Mouse (Mus musculus): ENCODE measurements around the gene Fbxl8.

GRCm38 (mm10) chr8:105263244-105263912 lies 1.1 kb upstream of the Fbxl8 start:
- TF ChIP-seq POLR2AphosphoS2 (IDR thresholded peaks at IDR 0.05; ENCODE audit: insufficient read length, low read depth) = no peak
- no peak for TF ChIP-seq POLR2A (IDR thresholded peaks at IDR 0.05; ENCODE audit: insufficient read length, low read depth)
- no peak for TF ChIP-seq TCF3 (IDR thresholded peaks at IDR 0.05; ENCODE audit: insufficient read length, low read depth)
- TF ChIP-seq MAX (IDR thresholded peaks at IDR 0.05; ENCODE audit: low read depth) = no peak
- TF ChIP-seq TCF12 (IDR thresholded peaks at IDR 0.05; ENCODE audit: insufficient read depth, poor library complexity, severe bottlenecking) = no peak
- TF ChIP-seq SRF (IDR thresholded peaks at IDR 0.05; ENCODE audit: control insufficient read depth, insufficient read length, low read depth) = no peak
- TF ChIP-seq E2F4 (IDR thresholded peaks at IDR 0.05; ENCODE audit: insufficient read depth) = no peak
- no peak for TF ChIP-seq USF1 (IDR thresholded peaks at IDR 0.05; ENCODE audit: low read depth)
- TF ChIP-seq MYOD1 (IDR thresholded peaks at IDR 0.05; ENCODE audit: control insufficient read depth in 1 of 3, insufficient read length in 2 of 3, low read depth in 2 of 3) = no peak
- no peak for TF ChIP-seq MYOG (IDR thresholded peaks at IDR 0.05; ENCODE audit: control insufficient read depth in 1 of 3, insufficient read depth in 1 of 3, insufficient read length in 2 of 3, low read depth in 2 of 3)

Data from myocyte (in vitro differentiated cells).